Mouse (Mus musculus) heart, adult 2 months (tissue): ENCODE measurements around the gene Incenp. TPM values are rescaled to one million over a fixed set of nuclear protein-coding genes. Genes with fewer than 3 reads are reported as not detected.

Experiments
- DNase-seq, 2 experiments: peaks; one replicate each; pipeline ENCODE4 v3.0.0; 2021
- H3K27ac ChIP-seq: fragments of 200-600 bp; 2 replicates; pipeline ENCODE4 v1.8.1; 2022
- H3K27me3 ChIP-seq: fragments of 200-500 bp; 2 replicates; pipeline ENCODE4 v1.6.1; 2012; ENCODE audit warnings: mild to moderate bottlenecking, low read length, inconsistent platforms, mixed read lengths; ENCODE audit not compliant: control insufficient read depth, insufficient read depth
- H3K36me3 ChIP-seq: fragments of 200-500 bp; 2 replicates; pipeline ENCODE4 v1.6.1; 2012; ENCODE audit warnings: low read length, inconsistent platforms; ENCODE audit not compliant: control insufficient read depth, insufficient read depth
- H3K4me1 ChIP-seq: fragments of 200-500 bp; 2 replicates; pipeline ENCODE4 v1.6.1; 2011; ENCODE audit warnings: low read length; ENCODE audit not compliant: control insufficient read depth, insufficient read depth
- H3K4me3 ChIP-seq: fragments of 200-600 bp; 2 replicates; pipeline ENCODE4 v1.8.1; 2022
- H3K79me2 ChIP-seq: fragments of 200-500 bp; replicated peaks from 2 replicates; pipeline ENCODE4 v1.6.1; 2012; ENCODE audit warnings: mild to moderate bottlenecking, inconsistent platforms, low read length, moderate library complexity, mixed read lengths; ENCODE audit not compliant: control insufficient read depth, insufficient read depth
- H3K9ac ChIP-seq: fragments of 200-500 bp; 2 replicates; pipeline ENCODE4 v1.6.1; 2012; ENCODE audit warnings: low read depth, mild to moderate bottlenecking, control low read depth, inconsistent platforms, low read length, mixed read lengths
- CTCF ChIP-seq: fragments of 200-600 bp; IDR thresholded peaks from 2 replicates; pipeline ENCODE4 v1.8.1; 2022; ENCODE audit warnings: antibody characterized with exemption, mild to moderate bottlenecking, moderate library complexity
- EP300 ChIP-seq: fragments of 200-500 bp; IDR thresholded peaks from 2 replicates; pipeline ENCODE4 v1.6.1; 2011; ENCODE audit warnings: low read depth, low read length, control low read depth; ENCODE audit not compliant: insufficient read depth
- POLR2A ChIP-seq: fragments of 200-500 bp; IDR thresholded peaks from 2 replicates; pipeline ENCODE4 v1.6.1; 2011; ENCODE audit warnings: mild to moderate bottlenecking, low read depth, low read length, control low read depth; ENCODE audit not compliant: insufficient read depth
- WGBS: fragments of 180-500 bp; shearing (Covaris S2); methylation state at CpG from one replicate; pipeline ENCODE4 v1.1.7; 2018; 5-methylcytosine and 5-hydroxymethylcytosine counted together
- intact Hi-C: fragments of 180-260 bp; cut with DNase I; formaldehyde crosslinking; loops from one replicate; pipeline ENCODE4 v1.15.1; 2025
- polyA plus RNA-seq: library from polyadenylated mRNA; depleted of rRNA; stranded (reverse); fragments of >200 nt; gene quantifications from 2 replicates; pipeline ENCODE4 v1.2.3, GENCODE M21; 2012
- total RNA-seq, 2 experiments: library from RNA; stranded (reverse); gene quantifications; 2 replicates each; pipeline ENCODE4 v1.2.3; 2021

The Incenp gene
- total and polyA plus RNA-seq, 3 experiments: 2.6 to 5.5 (median 2.9) TPM

DNA sequence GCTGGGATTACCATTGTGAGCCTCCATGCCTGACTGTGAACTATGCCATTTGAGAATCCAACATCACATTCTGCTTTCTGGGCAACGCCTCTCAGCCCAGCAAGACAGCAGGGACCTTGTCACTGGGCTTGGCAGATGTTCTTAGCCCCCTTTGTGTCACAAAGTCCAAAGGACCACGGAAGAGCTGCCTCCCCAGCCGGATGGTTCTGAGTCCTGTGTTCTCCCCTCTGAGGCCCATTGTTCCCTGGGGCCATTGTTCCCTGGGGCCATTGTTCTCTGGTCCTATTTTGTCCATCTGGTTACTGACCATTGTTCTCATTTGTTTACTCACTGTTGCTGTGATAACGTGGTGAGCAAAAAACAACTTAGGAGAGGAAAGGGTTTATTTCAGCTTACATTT, 41.6 kb upstream of the Incenp start:
- DNase-seq: no peak
- Histone ChIP-seq H3K27ac (no peak overlapping the region), H3K4me3 (no peak overlapping the region), H3K9ac (no peak overlapping the region), H3K27me3 (no peaks in the 10 kb centered on the region), H3K36me3 (no peaks in the 10 kb centered on the region), H3K4me1 (peaks cover 14% of the 10 kb centered on the region), H3K79me2 (no peaks in the 10 kb centered on the region)
- intact Hi-C loops: no loop called here
- TF ChIP-seq POLR2A (no peak), EP300 (no peak), CTCF (no peak)
- WGBS: 50% methylated on average over 4 of the region's 4 CpGs

DNA sequence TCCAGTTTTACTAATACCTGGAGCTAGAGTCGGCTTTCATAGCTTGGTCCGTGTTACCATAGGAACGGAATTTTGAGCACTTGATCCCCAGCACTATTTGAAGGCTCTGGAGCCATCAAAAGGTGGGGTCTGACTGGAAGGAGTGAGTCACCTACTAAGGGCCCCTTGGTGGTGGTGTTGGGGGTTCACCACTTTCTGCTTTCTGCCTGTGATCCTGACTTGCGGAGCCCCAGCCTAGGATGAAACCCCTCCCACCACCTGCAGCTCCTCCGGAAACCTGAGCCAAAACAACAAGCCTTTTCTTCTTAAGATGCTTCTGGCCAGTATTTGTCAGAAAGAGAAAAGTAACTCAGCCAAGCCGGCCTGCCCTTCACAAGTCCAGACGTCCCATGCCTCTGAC, 40.5 kb upstream of the Incenp start:
- Histone ChIP-seq H3K79me2 (no peaks in the 10 kb centered on the region), H3K4me3 (no peak overlapping the region), H3K27ac (no peak overlapping the region), H3K36me3 (no peaks in the 10 kb centered on the region), H3K4me1 (peaks cover 19% of the 10 kb centered on the region), H3K9ac (no peak overlapping the region), H3K27me3 (no peaks in the 10 kb centered on the region)
- DNase-seq: no peak
- 90% methylated on average over 7 of the region's 7 CpGs for WGBS
- intact Hi-C loops: no loop called here
- no peak for TF ChIP-seq POLR2A
- no peak for TF ChIP-seq EP300
- no peak for TF ChIP-seq CTCF

DNA sequence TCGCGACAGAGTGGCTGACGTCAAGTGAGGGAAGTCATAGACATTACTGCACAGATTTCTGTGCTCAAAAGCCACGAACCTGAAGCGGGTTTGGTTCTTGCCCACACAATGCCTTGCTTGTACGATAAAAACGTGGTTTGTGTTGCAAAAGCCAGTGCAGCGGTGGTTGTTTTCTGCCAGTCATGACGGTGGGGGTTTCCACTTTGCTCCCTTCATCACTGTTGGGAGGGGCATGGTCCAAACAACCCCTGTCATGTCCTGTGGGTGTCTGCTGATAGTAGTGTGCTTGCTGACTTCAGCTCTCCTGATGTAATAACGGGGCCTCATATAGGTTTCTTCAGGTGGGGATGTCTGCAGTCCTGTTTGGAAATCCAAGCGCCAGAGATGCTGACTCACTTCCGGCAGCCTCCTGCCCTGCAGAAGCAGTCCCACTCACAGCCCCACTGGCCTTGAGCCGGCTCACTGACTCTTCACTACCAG, 39.5 kb upstream of the Incenp start:
- Histone ChIP-seq H3K79me2 (no peaks in the 10 kb centered on the region), H3K4me1 (peaks cover 19% of the 10 kb centered on the region), H3K27ac (peak overlapping the region; percentile 40), H3K27me3 (no peaks in the 10 kb centered on the region), H3K36me3 (no peaks in the 10 kb centered on the region), H3K9ac (no peak overlapping the region), H3K4me3 (peak overlapping the region; percentile 16; the same call in 1 of the 2 replicates)
- WGBS: 40% methylated on average over 13 of the region's 13 CpGs
- DNase-seq: peak; percentile 58 to 73
- intact Hi-C loops: no loop called here
- TF ChIP-seq CTCF: no peak
- TF ChIP-seq POLR2A: no peak
- TF ChIP-seq EP300: no peak

DNA sequence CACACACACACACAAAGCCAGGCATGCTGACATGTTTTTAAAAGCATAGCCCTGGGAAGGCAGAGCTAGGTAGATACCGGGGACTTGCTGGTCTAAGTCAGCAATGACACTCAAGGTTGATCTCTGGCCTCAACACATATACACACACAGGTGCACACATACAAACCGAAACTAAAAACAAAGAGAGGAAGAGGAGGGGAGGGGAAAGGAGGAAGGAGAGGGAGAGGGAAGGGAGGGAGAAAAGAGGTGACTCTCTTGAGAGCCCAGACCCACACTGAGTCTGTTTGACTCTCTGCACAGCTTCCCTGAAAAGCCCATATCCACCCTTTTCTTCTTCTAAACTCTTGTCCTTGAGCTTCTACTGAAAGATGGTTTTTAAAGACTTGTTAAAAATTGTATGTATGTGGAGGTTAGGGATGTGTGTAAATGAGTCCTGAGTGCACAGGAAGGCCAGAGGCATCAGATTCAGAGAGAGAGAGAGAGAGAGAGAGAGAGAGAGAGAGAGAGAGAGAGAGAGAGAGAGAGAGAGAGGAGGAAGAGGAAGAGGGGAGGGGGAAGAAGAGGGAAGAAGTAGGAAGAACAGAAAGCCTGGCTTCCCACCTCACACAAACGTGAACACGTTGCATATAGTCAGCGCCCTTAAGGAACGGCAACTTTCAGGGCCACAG, 38.9 kb upstream of the Incenp start:
- intact Hi-C loops: no loop called here
- H3K27me3 ChIP-seq: no peaks in the 10 kb centered on the region
- peaks cover 18% of the 10 kb centered on the region for H3K4me1 ChIP-seq
- peak overlapping the region; percentile 40; the same call in 1 of the 2 replicates for H3K27ac ChIP-seq
- WGBS: 63% methylated on average over 6 of the region's 6 CpGs
- no peaks in the 10 kb centered on the region for H3K36me3 ChIP-seq
- no peak for DNase-seq
- TF ChIP-seq EP300 (no peak), CTCF (no peak), POLR2A (no peak)
- peak overlapping the region; percentile 16; the same call in 1 of the 2 replicates for H3K4me3 ChIP-seq
- no peak overlapping the region for H3K9ac ChIP-seq
- H3K79me2 ChIP-seq: no peaks in the 10 kb centered on the region

DNA sequence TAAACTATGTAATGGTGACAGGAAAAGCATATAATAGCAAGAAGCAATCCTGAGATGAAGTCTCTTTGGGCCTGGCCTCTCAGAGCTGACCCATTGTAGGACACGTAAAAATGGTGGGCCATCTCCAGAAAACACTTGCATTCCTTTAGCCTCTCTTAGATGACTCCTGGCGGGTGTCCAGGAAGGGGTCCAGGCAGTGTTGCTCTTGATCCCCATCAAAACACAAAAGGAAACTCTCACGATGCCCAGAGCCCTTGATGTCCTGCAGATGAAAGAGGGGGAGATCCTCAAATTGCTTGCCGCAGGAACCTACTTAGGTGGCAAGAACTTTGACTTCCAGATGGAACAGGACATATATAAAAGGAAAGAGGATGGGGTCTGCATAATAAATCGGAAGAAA, 38.1 kb upstream of the Incenp start:
- TF ChIP-seq CTCF (no peak), EP300 (no peak), POLR2A (no peak)
- Histone ChIP-seq H3K27ac (no peak overlapping the region), H3K4me3 (no peak overlapping the region), H3K9ac (no peak overlapping the region), H3K79me2 (no peaks in the 10 kb centered on the region), H3K4me1 (peaks cover 12% of the 10 kb centered on the region), H3K27me3 (no peaks in the 10 kb centered on the region), H3K36me3 (no peaks in the 10 kb centered on the region)
- intact Hi-C loops: no loop called here
- WGBS: 79% methylated on average over 5 of the region's 5 CpGs
- DNase-seq: no peak

DNA sequence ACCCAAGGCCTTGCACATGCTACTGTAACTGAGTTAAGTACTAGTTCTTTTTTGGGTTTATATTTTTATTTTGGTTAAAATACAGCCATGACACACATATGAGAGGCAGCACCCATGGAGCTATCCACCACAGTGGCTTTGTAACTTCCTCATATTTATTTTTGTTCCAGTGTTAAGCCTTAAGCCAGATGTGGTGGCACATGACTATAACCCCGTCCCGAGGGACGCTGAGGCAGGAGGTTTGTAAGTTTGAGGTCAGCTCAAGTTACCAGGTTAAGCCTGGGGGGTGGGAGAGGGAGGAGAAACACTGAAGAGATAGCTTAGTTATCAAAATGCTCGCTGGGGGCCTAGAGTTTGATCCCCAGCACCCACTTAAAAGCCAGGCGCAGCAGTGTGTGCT, 37.2 kb upstream of the Incenp start:
- 64% methylated on average over 5 of the region's 5 CpGs for WGBS
- TF ChIP-seq EP300: no peak
- TF ChIP-seq CTCF: no peak
- TF ChIP-seq POLR2A: no peak
- Histone ChIP-seq H3K4me3 (no peak overlapping the region), H3K36me3 (no peaks in the 10 kb centered on the region), H3K79me2 (no peaks in the 10 kb centered on the region), H3K27me3 (no peaks in the 10 kb centered on the region), H3K9ac (no peak overlapping the region), H3K27ac (peak overlapping the region; percentile 41), H3K4me1 (peaks cover 12% of the 10 kb centered on the region)
- intact Hi-C loops: no loop called here
- peak in 1 of 2 experiments; percentile 35 for DNase-seq
